Mouse (Mus musculus) heart, postnatal 4 days (tissue): Measurements from ENCODE around the gene Tmem50a. TPM values are rescaled to one million over a fixed set of nuclear protein-coding genes. Genes with fewer than 3 reads are reported as not detected.

ENCODE experiments used
- total RNA-seq, 2 experiments: library from RNA; stranded (reverse); gene quantifications; 2 replicates each; pipeline ENCODE4 v1.2.3; 2021

The Tmem50a gene
- total RNA-seq, 2 experiments from 2014 or later: 73.2 to 74.5 TPM

Other genes with a start within 250 kb of the Tmem50a start
- gene Man1c1, start 210.7 kb downstream of the Tmem50a start, total RNA-seq: 10 to 100 TPM; 30.4 to 30.7 TPM
- 10 to 100 TPM; 21.6 to 22.4 TPM for gene Ldlrap1, start 147.0 kb downstream of the Tmem50a start, total RNA-seq
- 10 to 100 TPM; 26.6 to 27.9 TPM for gene Maco1, start 61.7 kb downstream of the Tmem50a start, total RNA-seq
- 1 to 10 TPM; 4.7 to 5.4 TPM for gene Rhd, start 50.5 kb downstream of the Tmem50a start, total RNA-seq
- gene Rsrp1, start 8.6 kb upstream of the Tmem50a start, total RNA-seq: 100 to 1,000 TPM; 105 to 117 TPM
- gene Syf2, start 15.9 kb upstream of the Tmem50a start, total RNA-seq: 10 to 100 TPM; 40.2 to 41.9 TPM
- under 1 TPM; 0.25 to 0.45 TPM for gene Runx3, start 205.6 kb upstream of the Tmem50a start, total RNA-seq